Mouse (Mus musculus) ES-Bruce4 (cell line): ENCODE results near the gene Myo9b.

ENCODE experiments used
- CTCF ChIP-seq: IDR thresholded peaks from one replicate; pipeline ENCODE4 v1.8.1; 2011; ENCODE audit warnings: low read depth, low read length
- EP300 ChIP-seq: IDR thresholded peaks from 2 replicates; pipeline ENCODE4 v1.6.1; 2011; ENCODE audit warnings: low read depth, low read length; ENCODE audit not compliant: insufficient read depth

- TF ChIP-seq EP300, result no peak
- TF ChIP-seq CTCF, result no peak
Measured at GRCm38 (mm10) chr8:71404951-71405351, 132.4 kb downstream of the Myo9b start.
